ENCODE assay signal across 19 mouse cellular contexts in genomic region chr13:54231868-54232267, GRCm38 (mm10). TPM values are rescaled to one million over a fixed set of nuclear protein-coding genes. Genes with fewer than 3 reads are reported as not detected.
DNase-seq lines count a peak whose midpoint lies in the region.
"Had no signal": no experiment of that assay in that cellular context is flagged by ENCODE, and none has a peak within 500 bp of the region (broad histone marks: within the 10 kb centered on the region; RNA-seq: fewer than 3 reads in every experiment).

No protein-coding gene starts in this region.

- H3K27ac ChIP-seq in heart, embryonic 10.5 days, result peak overlapping the region; percentile 47; the same call in 1 of the 2 replicates
- H3K27ac ChIP-seq: embryonic facial prominence, embryonic 10.5 days; heart, embryonic 13.5 days; midbrain, embryonic 15.5 days had no signal

- no peaks in the 10 kb centered on the region for H3K9me3 ChIP-seq in heart, embryonic 10.5 days
- H3K9me3 ChIP-seq: embryonic facial prominence, embryonic 10.5 days; heart, embryonic 13.5 days; midbrain, embryonic 15.5 days had no signal

- H3K27me3 ChIP-seq in heart, embryonic 10.5 days (ENCODE audit: insufficient read depth, poor library complexity, severe bottlenecking), result peaks cover 6% of the 10 kb centered on the region; the same call in 1 of the 2 replicates

- DNase-seq in heart, embryonic 10.5 days (ENCODE audit: low spot score), result no peak
- no peak for DNase-seq in heart, adult 8-10 months (ENCODE audit: low spot score)
- DNase-seq in 3134 (ENCODE audit: extremely low read depth, insufficient read length, low spot score), result peak; percentile 61
- DNase-seq in ZHBTc4 (ENCODE audit: low read depth, low spot score), result peak; percentile 44
- peak; percentile 78 for DNase-seq in lung, postnatal 36 days
- DNase-seq in embryo, embryonic 9.5 days (ENCODE audit: extremely low spot score), result no peak
- DNase-seq in thymus, postnatal 14 days, result no peak
- DNase-seq: cerebellum, adult 11 months; cerebellum, postnatal 25 days; forebrain, postnatal 0 days; gastrocnemius, postnatal 25 days; kidney, postnatal 4 days; liver; right cerebral cortex, postnatal 14 days had no signal

- H3K4me1 ChIP-seq in heart, embryonic 10.5 days, result peaks cover 4% of the 10 kb centered on the region
- H3K4me1 ChIP-seq: heart, embryonic 13.5 days had no signal

- no peaks in the 10 kb centered on the region for H3K36me3 ChIP-seq in heart, embryonic 10.5 days
- H3K36me3 ChIP-seq: embryonic facial prominence, embryonic 10.5 days; G1E; heart, embryonic 13.5 days; midbrain, embryonic 15.5 days had no signal

- 62% methylated on average over 10 of the region's 10 CpGs for WGBS in heart, embryonic 10.5 days

- no peak overlapping the region for H3K4me3 ChIP-seq in heart, embryonic 10.5 days
- H3K4me3 ChIP-seq: embryonic facial prominence, embryonic 10.5 days; erythroblast, embryonic 14.5 days; heart, embryonic 13.5 days; midbrain, embryonic 15.5 days had no signal

RNA-seq across cellular contexts. Expression of gene Hrh2, which starts 39.9 kb away (rescaled TPM):
- 0.07 and 0.09 TPM in 2 replicates for polyA plus RNA-seq in heart, embryonic 10.5 days (2016; fragmentation: Nextera tagmentation; extraction: Ambion mirVana)
- total RNA-seq in heart, adult 8-10 months (2022), result under 1 TPM; 0.60 to 0.75 (median 0.64) TPM
- total RNA-seq: gastrocnemius, postnatal 25 days had no signal
- polyA plus RNA-seq: embryonic facial prominence, embryonic 10.5 days; erythroblast, embryonic 14.5 days; G1E had no signal

Comparison
In these comparisons a context has a peak if more than half of its experiments do, and no peak if none do; other contexts are left out.
1. DNase-seq: peak in 3134 (single experiment), ZHBTc4 (single experiment) and lung, postnatal 36 days (single experiment); none in heart, embryonic 10.5 days (single experiment), heart, adult 8-10 months (single experiment), embryo, embryonic 9.5 days (single experiment) and thymus, postnatal 14 days (single experiment).